Mouse (Mus musculus): Measurements from ENCODE around the gene Col26a1.

- TF ChIP-seq CTCF (IDR thresholded peaks at IDR 0.05; ENCODE audit: insufficient read depth, low read length) = no peak
- no peak for TF ChIP-seq POLR2A (IDR thresholded peaks at IDR 0.05; ENCODE audit: borderline replicate concordance, extremely low read depth, low read depth, low read length)
Observed at GRCm38 (mm10) chr5:136696516-136696915, 186.5 kb downstream of the Col26a1 start.
